Mouse (Mus musculus): Measurements from ENCODE around the gene Tgif2. TPM values are rescaled to one million over a fixed set of nuclear protein-coding genes. Genes with fewer than 3 reads are reported as not detected.
A peak's percentile ranks its signal among the peaks of the same experiment; 100 is the strongest.
"Not testable (repeated sequence)": the region's sequence is repeated elsewhere in the genome, so short reads cannot be mapped to it uniquely, and the experiment has no call there.

Gene Tgif2
- polyA plus RNA-seq, 1 experiment = 12.7 TPM

DNA sequence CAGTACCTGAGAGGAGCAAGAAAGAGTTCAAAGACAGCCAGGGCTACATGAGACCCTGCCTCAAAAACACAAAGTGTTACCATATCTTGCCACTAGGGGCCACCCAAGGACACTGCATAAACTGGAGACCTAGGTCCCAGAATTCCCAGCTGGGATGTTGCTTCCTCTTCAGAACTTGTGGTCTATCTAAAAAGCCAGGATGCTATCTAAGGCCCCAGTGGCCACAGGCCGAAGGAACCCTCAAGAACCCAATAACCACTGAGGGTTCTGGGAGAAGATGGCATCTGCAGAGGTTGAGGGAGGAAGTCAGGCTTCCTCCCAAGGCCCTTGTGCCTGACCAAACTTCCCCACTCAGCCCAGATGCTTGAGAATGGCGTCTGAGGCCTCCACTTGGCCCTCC is 30.2 kb upstream of the Tgif2 start:
- TF ChIP-seq POLR2A (IDR thresholded peaks at IDR 0.05; ENCODE audit: control insufficient read depth, low read depth, low read length) = no peak
- TF ChIP-seq CTCF (IDR thresholded peaks at IDR 0.05; ENCODE audit: control insufficient read depth, insufficient read depth, insufficient replicate concordance, low read depth, low read length) = peak; percentile 12; the same call in 1 of the 2 replicates
- Histone ChIP-seq H3K27me3 (ENCODE audit: control insufficient read depth, insufficient read depth, low read length) (no peaks in the 10 kb centered on the region), H3K27ac (ENCODE audit: control insufficient read depth, insufficient read depth, low read depth, low read length) (no peak overlapping the region), H3K4me3 (ENCODE audit: control insufficient read depth, low read depth, low read length) (no peak overlapping the region), H3K4me1 (ENCODE audit: control insufficient read depth, insufficient read depth, low read length) (peaks cover 13% of the 10 kb centered on the region), H3K36me3 (ENCODE audit: control insufficient read depth, insufficient read depth, low read length) (no peaks in the 10 kb centered on the region)

DNA sequence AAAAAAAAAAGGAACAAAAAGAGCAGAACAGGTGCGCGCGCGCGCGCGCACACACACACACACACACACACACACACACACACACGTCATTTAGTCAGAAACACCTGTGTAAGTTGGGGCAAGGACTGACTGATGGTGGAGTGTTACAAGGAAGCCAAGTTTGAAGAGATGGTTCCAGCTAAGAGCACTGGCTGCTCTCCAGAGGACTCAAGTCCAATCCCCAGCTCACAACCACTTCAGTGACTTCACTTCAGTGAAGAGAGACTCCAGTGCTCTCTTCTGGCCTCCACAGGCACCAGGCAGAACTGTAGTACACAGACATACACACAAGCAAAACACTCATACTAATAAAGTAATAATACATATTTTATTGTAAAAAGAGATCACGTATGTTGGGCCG is 29.1 kb upstream of the Tgif2 start:
- Histone ChIP-seq H3K36me3 (ENCODE audit: control insufficient read depth, insufficient read depth, low read length) (no peaks in the 10 kb centered on the region), H3K4me1 (ENCODE audit: control insufficient read depth, insufficient read depth, low read length) (peaks cover 13% of the 10 kb centered on the region), H3K27ac (ENCODE audit: control insufficient read depth, insufficient read depth, low read depth, low read length) (no peak overlapping the region), H3K4me3 (ENCODE audit: control insufficient read depth, low read depth, low read length) (no peak overlapping the region), H3K27me3 (ENCODE audit: control insufficient read depth, insufficient read depth, low read length) (no peaks in the 10 kb centered on the region)
- no peak for TF ChIP-seq POLR2A (IDR thresholded peaks at IDR 0.05; ENCODE audit: control insufficient read depth, low read depth, low read length)
- no peak for TF ChIP-seq CTCF (IDR thresholded peaks at IDR 0.05; ENCODE audit: control insufficient read depth, insufficient read depth, insufficient replicate concordance, low read depth, low read length)

DNA sequence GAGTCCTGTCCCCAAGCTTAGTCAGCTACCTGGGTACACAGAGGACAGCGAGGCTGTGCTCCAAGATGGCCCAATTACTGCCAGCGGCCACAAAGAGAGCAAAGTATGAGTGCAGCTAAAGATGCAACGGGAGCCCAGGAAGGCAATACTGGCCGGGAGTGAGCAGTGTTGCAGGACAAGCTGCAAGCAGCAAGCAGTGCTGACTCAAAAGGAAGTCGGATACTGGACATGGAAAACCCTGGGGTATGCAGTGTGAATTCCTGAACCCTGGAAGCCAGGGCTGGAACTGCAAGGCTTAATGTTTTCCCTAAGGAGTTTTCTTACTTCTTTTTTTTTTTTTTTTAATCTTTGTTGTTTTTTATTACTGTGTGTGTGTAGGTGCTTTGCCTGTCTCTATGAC is 28.3 kb upstream of the Tgif2 start:
- Histone ChIP-seq H3K4me1 (ENCODE audit: control insufficient read depth, insufficient read depth, low read length) (peaks cover 13% of the 10 kb centered on the region), H3K4me3 (ENCODE audit: control insufficient read depth, low read depth, low read length) (no peak overlapping the region), H3K36me3 (ENCODE audit: control insufficient read depth, insufficient read depth, low read length) (no peaks in the 10 kb centered on the region), H3K27ac (ENCODE audit: control insufficient read depth, insufficient read depth, low read depth, low read length) (no peak overlapping the region), H3K27me3 (ENCODE audit: control insufficient read depth, insufficient read depth, low read length) (no peaks in the 10 kb centered on the region)
- TF ChIP-seq CTCF (IDR thresholded peaks at IDR 0.05; ENCODE audit: control insufficient read depth, insufficient read depth, insufficient replicate concordance, low read depth, low read length) (no peak), POLR2A (IDR thresholded peaks at IDR 0.05; ENCODE audit: control insufficient read depth, low read depth, low read length) (no peak)

DNA sequence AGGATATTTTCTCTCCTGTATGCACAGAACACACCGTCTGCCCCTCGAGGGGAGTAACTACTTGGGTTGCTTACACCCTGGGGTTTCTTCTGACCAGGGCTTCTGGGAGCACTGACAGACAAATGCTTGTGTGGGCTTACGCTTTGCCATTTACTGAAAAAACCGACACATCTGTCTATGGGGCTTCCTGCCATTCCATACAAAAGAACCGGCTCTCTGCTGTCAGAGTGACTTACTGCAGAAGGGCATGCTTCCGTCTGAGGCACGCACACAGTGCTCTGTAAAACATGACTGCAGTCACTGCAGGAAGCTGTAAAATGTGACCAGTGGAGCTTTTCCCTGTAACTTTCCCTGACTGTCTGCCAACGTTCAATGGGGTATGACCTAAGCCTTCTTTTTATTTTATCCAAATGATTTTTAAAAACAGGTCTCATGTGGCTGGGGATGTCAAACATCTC is 25.4 kb upstream of the Tgif2 start:
- no peak overlapping the region for H3K27ac ChIP-seq (ENCODE audit: control insufficient read depth, insufficient read depth, low read depth, low read length)
- no peak overlapping the region for H3K4me3 ChIP-seq (ENCODE audit: control insufficient read depth, low read depth, low read length)

DNA sequence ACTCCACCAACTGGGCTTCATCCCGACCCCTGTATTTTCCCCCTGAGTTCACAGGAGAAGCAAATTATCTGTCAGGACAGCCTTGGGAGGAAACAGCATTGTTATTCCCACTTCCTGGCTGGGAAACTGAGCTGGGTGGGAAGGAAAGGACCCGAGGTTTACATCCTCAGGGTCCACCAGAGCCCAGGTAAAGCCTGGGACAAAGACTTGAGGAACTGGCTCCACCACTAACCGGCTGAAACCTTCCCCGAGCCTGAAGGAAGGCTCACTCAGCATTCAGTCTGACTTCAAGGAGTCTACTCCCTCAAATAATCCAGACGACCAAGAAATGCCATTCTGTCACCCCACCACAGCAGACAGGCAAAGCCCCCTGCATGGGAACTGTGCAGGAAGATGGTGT is 24.9 kb upstream of the Tgif2 start:
- TF ChIP-seq POLR2A (IDR thresholded peaks at IDR 0.05; ENCODE audit: control insufficient read depth, low read depth, low read length) = no peak
- no peak for TF ChIP-seq CTCF (IDR thresholded peaks at IDR 0.05; ENCODE audit: control insufficient read depth, insufficient read depth, insufficient replicate concordance, low read depth, low read length)
- Histone ChIP-seq H3K4me3 (ENCODE audit: control insufficient read depth, low read depth, low read length) (no peak overlapping the region), H3K27me3 (ENCODE audit: control insufficient read depth, insufficient read depth, low read length) (no peaks in the 10 kb centered on the region), H3K27ac (ENCODE audit: control insufficient read depth, insufficient read depth, low read depth, low read length) (no peak overlapping the region), H3K36me3 (ENCODE audit: control insufficient read depth, insufficient read depth, low read length) (no peaks in the 10 kb centered on the region), H3K4me1 (ENCODE audit: control insufficient read depth, insufficient read depth, low read length) (peaks cover 2% of the 10 kb centered on the region)

More for the DNA sequence above, 25.4 kb upstream of the Tgif2 start:
- Histone ChIP-seq H3K4me1 (ENCODE audit: control insufficient read depth, insufficient read depth, low read length) (peaks cover 7% of the 10 kb centered on the region), H3K27me3 (ENCODE audit: control insufficient read depth, insufficient read depth, low read length) (no peaks in the 10 kb centered on the region), H3K36me3 (ENCODE audit: control insufficient read depth, insufficient read depth, low read length) (no peaks in the 10 kb centered on the region)
- TF ChIP-seq POLR2A (IDR thresholded peaks at IDR 0.05; ENCODE audit: control insufficient read depth, low read depth, low read length) (no peak), CTCF (IDR thresholded peaks at IDR 0.05; ENCODE audit: control insufficient read depth, insufficient read depth, insufficient replicate concordance, low read depth, low read length) (no peak)

DNA sequence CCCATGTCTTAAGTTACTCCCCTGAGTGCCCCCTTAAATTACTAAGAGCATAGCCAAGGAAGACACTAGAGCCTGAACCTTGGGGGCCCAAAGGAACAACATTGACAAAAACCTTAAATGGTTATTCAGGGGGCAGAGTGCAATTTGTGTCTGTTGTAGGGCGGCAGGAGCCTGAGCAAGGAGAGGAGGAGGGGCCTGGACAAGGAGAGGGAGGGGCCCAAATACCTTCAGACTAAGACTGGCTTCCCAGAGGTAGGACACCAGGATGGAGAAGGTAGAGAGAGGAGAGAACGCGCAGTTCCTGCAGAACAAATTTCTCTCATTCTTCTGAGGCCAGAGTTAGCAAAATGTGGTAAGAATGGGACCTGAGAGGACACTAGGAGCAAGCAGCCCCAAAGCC is 24.4 kb upstream of the Tgif2 start:
- Histone ChIP-seq H3K4me3 (ENCODE audit: control insufficient read depth, low read depth, low read length) (no peak overlapping the region), H3K36me3 (ENCODE audit: control insufficient read depth, insufficient read depth, low read length) (no peaks in the 10 kb centered on the region), H3K27me3 (ENCODE audit: control insufficient read depth, insufficient read depth, low read length) (no peaks in the 10 kb centered on the region), H3K27ac (ENCODE audit: control insufficient read depth, insufficient read depth, low read depth, low read length) (no peak overlapping the region), H3K4me1 (ENCODE audit: control insufficient read depth, insufficient read depth, low read length) (no peaks in the 10 kb centered on the region)
- no peak for TF ChIP-seq CTCF (IDR thresholded peaks at IDR 0.05; ENCODE audit: control insufficient read depth, insufficient read depth, insufficient replicate concordance, low read depth, low read length)
- no peak for TF ChIP-seq POLR2A (IDR thresholded peaks at IDR 0.05; ENCODE audit: control insufficient read depth, low read depth, low read length)

DNA sequence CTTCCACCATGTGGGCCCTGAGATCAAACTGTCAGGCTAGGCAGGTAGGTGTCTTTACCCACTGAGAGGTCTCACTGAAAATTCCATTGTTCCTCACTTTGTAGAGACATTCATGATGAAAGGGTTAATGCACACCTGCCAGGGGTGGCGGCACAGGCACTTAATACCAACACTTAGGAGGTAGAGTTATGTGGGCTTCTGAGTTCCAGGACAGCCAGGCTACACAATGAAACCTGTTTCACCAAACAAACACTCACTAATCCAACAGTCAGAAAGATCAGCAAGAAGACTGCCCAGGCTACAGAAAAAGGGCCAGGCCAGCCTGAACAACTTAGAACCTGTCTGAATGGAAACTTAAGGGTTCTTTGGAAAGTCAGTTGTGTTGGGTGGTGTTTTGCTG is 23.7 kb upstream of the Tgif2 start:
- Histone ChIP-seq H3K27me3 (ENCODE audit: control insufficient read depth, insufficient read depth, low read length) (no peaks in the 10 kb centered on the region), H3K4me3 (ENCODE audit: control insufficient read depth, low read depth, low read length) (no peak overlapping the region), H3K4me1 (ENCODE audit: control insufficient read depth, insufficient read depth, low read length) (no peaks in the 10 kb centered on the region), H3K27ac (ENCODE audit: control insufficient read depth, insufficient read depth, low read depth, low read length) (no peak overlapping the region), H3K36me3 (ENCODE audit: control insufficient read depth, insufficient read depth, low read length) (no peaks in the 10 kb centered on the region)
- no peak for TF ChIP-seq POLR2A (IDR thresholded peaks at IDR 0.05; ENCODE audit: control insufficient read depth, low read depth, low read length)
- no peak for TF ChIP-seq CTCF (IDR thresholded peaks at IDR 0.05; ENCODE audit: control insufficient read depth, insufficient read depth, insufficient replicate concordance, low read depth, low read length)

DNA sequence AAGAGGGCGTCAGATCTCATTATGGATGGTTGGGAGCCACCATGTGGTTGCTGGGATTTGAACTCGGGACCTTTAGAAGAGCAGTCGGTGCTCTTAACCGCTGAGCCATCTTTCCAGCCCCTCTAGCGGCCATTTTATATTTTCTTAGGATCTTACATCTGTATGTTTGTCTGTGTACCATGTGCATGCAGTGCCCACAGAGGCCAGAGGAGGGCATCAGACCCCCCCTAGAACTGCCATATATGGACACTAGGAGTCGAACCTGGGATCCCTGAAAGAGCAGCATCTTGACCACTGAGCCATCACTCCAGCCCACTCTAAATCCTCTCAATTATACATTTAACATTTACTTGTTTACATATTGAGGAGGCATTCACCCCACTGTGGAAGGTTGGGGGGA is 14.7 kb upstream of the Tgif2 start:
- H3K36me3 ChIP-seq (ENCODE audit: control insufficient read depth, insufficient read depth, low read length); H3K4me3 ChIP-seq (ENCODE audit: control insufficient read depth, low read depth, low read length): not testable (repeated sequence)

More for the DNA sequence above, 14.7 kb upstream of the Tgif2 start:
- not testable (repeated sequence) for H3K4me1 ChIP-seq (ENCODE audit: control insufficient read depth, insufficient read depth, low read length); H3K27ac ChIP-seq (ENCODE audit: control insufficient read depth, insufficient read depth, low read depth, low read length); H3K27me3 ChIP-seq (ENCODE audit: control insufficient read depth, insufficient read depth, low read length)
